Mouse (Mus musculus): ENCODE data around the gene Cd72. TPM values are rescaled to one million over a fixed set of nuclear protein-coding genes. Genes with fewer than 3 reads are reported as not detected.

The Cd72 gene
- total RNA-seq, 4 experiments from 2014 or later = 0.24 to 1.1 (median 0.69) TPM

DNA sequence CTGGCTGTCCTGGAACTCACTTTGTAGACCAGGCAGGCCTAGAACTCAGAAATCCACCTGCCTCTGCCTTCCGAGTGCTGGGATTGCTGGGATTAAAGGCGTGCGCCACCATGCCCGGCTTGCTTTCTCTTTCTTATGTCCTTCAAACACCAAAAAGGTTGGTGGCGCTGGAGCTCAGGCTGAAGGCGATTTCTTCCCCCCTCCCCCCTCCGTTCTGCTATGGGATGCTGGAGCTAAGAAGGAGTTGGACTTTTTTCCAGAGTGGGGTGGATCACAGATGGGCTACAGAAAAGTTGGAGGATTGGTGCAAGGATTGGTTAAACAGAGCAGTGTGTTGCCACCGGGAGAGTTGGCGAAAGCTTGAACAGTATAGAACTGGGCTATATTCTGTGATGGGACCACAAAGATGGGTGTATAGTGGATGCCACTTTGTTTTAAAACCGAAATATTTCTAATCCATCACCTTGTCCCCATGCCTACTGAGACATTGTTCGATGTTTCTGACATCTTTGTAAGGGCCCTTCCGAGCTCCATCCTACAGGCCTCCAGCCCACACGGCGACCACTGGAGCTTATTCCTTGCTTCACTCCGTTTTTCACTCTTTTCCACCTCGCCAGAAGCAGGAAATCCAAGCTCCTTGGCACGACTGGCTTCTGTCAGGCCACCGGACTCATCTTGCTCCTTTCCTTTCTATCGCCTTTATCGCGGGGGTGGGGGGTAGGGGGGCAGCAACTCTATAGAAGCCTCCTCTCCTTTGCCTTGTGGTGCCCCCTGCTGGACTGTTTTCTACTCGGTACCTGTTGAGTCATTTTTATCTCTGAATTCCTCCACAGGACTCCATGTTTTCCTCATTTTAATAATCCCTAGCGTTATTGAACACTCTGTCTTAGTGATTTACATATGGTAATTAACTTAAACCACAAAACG lies 24.7 kb upstream of the Cd72 start:
- DNase-seq (ENCODE audit: low spot score) = peak; percentile 52

DNA sequence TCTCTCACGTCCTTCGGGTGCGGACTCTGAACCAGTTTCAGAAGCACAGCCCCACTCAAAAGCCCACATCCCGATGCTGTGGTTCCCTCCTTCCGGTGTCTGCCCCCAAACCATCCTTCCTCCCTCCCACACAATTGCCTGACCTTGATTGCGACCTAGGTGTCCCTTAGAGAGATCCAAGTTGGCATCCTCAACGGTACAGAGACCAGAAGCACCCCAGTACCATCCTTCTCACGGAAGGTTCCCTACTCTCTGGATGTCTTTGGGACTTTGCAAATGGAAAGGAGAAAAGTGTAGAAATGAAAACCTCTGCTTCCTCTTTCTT lies 24.1 kb upstream of the Cd72 start:
- DNase-seq (ENCODE audit: low spot score) = no peak

DNA sequence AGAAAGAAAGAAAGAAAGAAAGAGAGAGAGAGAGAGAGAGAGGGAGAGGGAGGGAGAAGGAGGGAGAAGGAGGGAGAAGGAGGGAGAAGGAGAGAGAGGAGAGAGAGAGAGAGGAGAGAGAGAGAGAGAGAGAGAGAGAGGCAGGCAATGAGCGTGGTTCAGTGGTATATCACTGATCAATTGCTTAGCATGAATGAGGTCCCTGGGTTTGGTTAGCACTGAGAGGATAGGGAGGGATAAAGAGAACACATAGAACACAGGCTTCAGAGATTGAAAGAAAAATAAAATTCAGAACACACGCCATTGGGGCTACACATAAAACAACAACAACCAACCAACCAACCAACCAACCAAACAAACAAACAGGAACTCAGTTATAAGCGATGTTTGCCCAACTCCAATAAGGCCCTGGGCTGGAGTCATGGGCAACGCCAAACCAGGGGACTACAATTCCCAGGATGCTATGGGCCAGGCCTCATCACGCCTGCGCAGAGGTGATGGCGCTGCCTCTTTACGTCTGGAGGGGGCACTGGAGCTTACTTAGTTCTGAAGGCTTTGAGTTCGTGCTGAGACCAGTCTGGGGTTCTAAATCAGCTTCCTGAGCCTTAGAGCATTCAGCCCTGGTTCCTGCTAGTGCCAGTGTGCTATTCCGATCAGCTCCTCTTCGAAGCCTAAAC lies 23.6 kb upstream of the Cd72 start:
- peak; percentile 92 for DNase-seq (ENCODE audit: low spot score)

DNA sequence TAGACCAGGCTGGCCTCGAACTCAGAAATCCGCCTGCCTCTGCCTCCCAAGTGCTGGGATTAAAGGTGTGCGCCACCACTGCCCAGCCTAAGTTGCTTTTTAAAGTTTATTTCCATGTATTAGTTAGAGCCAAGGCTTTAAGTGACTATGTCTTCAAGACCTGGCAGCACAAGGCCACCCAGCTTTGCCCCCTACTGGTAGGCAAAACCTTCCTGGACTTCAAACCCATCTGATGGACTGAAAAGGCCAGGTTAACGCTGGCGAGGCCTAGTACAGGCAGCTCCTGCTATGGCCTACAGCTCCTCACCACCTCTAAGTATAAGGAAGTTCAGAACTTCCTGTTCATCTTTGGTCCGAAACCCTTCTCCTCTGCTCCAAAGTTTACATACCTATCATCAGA lies 22.2 kb upstream of the Cd72 start:
- DNase-seq (ENCODE audit: low spot score) = no peak

DNA sequence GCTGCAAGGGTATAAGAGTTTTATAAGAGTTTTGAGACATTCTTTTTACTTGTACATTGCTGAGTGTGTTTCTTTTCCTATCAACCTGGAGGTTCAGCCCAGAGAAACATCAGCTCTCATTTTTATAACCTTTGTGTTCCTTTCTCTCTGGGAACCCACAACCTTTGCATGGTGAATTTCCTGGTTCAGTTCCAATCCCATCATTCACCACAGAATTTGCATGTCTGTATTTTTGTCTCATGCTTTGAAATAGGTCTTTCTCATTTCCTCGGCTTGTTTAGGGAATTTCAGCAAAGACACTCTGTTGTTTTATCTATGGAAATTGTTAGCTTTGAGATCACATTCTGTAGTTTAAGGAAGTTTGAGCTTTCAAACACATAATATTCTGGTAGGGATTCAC lies 19.2 kb upstream of the Cd72 start:
- no peak for DNase-seq (ENCODE audit: low spot score)

DNA sequence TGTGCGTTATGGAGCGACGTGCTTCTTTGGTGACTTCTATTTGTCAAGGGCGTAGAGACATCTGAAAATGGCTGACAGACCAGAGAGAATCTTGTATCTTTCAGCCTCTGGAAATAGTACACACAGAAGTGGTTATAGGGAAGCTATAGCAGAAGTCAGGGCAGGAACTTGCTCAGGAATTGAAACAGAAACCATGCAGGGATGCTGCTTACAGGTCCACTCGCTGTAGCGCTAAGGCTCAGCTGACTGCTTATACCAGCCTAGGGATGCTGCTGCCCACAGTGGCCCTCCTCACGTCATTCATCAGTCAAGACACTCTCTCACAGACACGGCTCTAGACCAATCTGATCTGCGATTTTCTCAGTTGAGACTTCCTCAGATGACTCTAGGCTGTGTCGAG lies 15.9 kb upstream of the Cd72 start:
- no peak for DNase-seq (ENCODE audit: low spot score)

DNA sequence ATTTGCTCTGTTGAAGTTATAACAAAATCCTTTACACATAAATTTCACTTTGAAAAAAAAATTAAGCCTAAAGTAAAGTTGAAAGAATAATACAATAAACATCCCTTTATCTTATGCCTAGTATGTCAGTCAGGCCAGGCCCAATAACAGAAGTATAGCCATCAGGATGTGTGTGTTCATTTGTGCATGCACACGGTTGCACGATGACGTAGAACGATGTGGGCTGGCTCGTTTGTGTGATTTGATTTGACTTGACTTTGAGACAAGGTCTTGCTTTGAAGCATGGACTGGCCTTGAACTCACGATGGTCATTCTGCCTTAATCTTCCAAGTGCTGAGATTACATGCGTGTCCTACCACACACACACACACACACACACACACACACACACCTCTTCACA lies 12.4 kb upstream of the Cd72 start:
- DNase-seq (ENCODE audit: low spot score) = no peak

DNA sequence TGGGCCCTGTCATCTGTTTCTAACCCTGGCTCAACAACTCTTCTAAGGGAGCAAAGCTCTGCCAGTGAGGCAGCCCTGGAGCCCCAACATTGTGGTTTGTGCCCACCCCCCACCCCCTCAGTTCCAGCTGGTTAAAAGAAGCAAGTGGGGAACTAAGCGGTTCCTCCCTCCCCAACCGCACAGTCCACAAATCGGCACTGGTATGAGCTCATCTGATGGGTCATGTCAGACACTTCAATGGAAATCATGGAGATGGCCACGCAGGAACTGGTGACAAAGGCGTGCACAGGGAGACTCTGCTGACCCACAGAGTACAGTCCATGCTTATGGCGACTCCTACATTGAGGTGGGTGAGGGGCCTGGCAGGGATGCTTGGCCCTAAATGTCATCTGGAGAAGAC lies 11.5 kb upstream of the Cd72 start:
- DNase-seq (ENCODE audit: low spot score) = no peak

DNA sequence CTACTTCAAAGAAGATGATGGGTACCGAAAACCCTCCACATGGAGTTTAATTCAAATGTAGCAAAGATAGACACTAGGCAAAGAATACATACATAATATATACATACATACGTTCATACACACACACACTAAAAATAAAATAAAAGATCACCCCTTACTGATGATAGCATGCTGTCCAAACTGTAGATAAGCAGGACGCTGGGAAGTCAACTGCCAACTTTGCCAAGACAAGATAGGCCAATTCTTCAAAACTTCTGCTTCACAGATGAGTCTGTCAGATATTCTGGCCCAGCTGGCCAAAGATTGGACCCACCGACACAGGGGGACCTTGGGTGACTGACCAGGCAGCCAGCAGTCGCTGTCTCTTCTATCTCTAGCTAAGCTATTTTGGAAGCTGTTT lies 8.7 kb upstream of the Cd72 start:
- no peak for DNase-seq (ENCODE audit: low spot score)

DNA sequence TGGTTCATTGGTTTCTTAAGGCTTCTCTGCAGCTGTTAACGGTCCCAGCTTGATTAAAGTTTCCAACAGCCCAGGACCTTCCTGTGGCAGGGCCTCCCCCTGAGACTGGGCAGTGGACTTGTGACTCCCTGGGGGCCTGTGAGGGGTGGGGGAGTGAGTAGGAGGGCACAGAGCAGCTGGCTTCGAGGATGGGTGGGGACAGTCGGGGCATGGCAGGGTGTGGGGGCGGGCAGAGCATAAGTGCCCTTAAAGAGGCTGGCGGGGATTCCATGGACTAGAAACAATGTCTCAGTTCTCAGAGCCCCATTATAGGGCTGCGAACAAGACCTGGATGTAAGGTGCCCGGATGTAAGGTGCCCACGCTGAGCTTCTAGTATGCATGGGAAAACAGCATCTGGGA lies 2.7 kb upstream of the Cd72 start:
- DNase-seq (ENCODE audit: low spot score) = no peak

DNA sequence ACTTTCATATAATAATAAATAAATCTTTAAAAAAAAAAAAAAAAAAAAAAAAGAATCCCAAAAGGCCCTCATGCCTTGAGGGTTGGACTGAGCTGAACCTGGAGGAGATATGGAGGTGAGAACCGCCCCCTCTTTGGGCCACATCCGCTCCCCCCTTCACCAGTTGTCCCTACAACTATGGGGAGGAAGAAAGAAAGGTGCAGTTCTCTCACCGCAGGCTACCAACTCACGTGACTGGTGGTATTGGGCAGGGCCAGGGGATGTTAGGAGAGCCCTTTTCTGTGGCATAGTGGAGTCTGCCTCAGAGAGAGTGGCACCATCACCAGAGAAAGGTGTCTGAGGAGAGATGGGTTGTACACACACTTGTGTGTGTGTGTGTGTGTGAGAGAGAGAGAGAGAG lies 2.0 kb upstream of the Cd72 start:
- no peak for DNase-seq (ENCODE audit: low spot score)

DNA sequence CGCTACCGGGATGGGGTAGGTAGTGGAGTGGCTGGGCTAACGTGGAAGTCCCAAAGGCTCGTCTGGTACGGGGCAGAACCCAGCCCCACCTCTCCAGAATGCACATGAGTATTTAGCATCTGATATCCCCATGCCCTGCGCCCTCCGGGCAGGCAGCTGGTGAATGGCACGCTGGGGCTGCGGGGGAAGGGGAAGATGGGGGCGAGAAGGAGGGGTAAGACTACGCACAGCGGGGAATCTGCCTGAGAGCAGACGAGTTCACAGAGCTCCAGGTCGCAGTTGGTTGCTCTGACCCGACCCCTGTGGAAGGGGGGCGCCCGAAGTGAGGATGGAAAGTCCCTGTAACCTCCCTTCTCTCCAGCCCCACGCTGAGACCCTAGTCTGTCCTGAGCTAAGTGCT lies 1.0 kb downstream of the Cd72 start:
- DNase-seq (ENCODE audit: low spot score) = no peak

DNA sequence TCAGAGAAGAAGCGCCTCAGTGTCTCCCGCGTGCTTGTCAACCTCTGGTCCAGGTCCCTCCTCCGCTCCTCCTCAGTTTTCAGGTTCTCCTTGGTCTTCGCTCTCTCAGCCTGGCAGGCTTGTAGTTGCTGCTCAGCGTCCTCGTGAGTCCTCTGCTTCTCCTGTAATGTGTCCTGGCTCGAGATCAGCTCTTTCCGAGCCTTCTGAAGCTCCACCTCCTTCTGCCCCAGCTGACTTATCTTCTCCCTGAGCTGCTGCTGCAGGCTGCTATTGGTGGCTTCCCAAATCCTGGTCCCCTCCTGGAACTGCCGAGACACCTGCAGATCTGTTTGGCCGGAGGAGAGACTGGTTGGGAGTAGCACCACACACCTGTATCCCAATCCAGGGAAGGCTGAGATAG lies 2.1 kb downstream of the Cd72 start:
- no peak for DNase-seq (ENCODE audit: low spot score)

DNA sequence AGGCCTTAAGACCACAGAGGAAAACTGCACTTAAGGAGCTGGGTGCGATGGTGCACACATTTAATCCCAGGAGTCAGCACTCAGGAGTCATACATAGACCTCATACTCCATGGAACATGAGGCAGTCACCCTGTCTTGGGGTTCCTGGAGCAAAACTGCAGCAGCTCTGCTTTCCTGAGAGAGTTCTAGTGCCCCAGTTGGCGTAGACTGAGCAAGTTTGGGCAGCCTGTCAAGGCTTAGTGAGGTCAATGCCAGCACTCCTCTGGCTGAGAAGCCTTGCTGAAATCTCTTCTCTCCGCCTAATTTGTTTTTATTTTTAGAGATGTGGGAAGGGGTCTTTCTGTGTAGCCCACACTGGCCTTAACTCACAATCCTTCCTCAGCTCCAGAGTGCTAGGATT lies 5.9 kb downstream of the Cd72 start:
- DNase-seq (ENCODE audit: low spot score) = no peak

DNA sequence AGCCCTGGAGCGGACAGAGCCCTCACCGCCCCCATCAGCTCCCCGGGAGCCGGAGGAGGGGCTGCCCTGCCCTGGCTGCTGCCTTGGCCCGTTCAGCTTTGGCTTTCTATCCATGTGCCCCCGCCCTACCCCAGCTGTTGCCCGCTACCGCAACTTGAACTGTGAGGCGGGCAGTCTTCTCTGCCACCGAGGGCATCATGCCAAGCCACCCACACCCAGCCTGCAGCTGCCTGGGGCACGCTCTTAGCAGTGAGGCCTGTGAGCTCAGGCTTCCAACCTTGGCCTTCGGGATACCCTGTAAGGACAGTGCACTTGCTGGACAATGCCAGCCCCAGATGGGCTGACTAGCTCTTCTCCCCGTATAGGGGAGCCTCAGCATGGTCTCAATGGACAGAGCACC lies 7.2 kb downstream of the Cd72 start:
- no peak for DNase-seq (ENCODE audit: low spot score)

DNA sequence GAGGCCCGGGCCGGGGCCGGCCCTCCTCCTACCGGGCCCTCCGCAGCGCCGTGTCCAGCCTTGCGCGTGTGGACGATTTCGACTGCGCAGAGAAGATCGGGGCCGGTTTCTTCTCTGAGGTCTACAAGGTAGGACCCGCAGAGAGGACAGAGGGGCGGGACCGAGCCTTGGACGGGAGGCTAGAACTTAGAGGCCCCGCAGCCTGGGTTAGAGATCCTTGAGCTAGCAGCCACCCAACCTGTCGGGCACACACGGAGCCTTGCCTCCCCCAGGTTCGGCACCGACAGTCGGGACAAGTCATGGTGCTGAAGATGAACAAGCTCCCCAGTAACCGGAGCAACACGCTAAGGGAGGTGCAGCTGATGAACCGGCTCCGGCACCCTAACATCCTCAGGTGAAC lies 10.9 kb downstream of the Cd72 start:
- DNase-seq (ENCODE audit: low spot score) = no peak

DNA sequence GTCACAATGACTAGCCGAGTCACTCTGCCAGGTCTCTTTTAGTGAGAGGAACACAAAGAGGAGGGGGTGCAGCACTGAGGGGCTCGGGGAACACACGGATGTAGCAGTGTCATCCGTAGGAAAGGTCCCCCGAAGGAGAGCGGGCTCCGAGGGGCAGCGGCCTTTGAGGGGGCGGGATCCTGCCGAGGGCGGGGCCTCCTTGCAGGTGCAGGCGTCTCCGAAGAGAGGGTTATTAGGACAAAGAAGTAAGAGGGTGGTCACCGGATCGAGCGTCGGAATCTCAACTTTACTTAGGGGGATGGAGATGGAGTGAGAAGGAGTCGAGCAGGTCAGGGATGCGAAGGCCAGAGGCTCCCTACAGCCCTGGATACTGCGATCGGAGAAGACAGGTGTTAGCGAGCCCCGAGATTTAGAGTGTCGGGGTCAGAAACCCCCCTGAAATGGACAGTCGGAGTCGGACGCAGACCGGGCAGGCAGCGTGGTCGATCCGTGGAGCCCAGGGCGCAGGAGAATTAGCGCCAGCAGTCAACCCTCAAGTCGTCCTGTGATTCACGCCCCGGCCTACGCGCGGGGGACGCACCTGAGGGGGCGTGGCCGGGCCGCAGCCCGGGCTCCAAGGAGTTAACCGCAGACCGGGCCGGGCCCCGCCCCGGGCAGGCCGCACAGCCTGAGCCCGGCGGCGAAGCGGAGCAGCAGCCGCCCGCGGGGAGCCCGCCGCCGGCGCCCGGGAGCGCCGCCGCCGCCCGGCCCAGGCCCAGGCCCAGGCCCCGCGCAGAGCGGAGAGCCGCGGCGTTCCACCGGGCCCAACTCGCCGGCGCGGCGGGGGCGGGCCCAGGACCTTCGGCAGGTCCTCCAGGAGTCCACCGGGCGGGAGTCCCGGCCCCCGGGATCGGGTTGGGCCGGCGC lies 11.7 kb downstream of the Cd72 start:
- no peak for DNase-seq (ENCODE audit: low spot score)

DNA sequence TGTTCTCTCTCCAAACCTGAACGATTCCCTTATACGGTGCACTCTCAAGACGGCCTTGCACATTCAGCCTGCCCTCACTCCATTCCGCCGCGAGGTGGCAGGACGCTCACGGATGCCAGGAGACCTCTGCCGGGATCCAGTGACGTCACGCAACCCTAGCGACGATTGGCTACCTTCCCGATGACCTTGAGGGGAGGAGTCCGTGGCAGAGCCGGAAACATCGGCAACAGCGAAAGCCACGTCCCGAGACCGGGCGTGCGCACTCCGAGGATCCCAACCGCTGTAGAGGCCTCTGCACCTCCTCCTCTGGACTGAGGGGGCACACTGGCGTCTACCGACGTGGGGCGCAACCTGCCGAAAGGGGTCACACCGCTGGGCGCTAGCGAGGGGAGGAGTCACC lies 12.4 kb downstream of the Cd72 start:
- peak; percentile 99 for DNase-seq (ENCODE audit: low spot score)

DNA sequence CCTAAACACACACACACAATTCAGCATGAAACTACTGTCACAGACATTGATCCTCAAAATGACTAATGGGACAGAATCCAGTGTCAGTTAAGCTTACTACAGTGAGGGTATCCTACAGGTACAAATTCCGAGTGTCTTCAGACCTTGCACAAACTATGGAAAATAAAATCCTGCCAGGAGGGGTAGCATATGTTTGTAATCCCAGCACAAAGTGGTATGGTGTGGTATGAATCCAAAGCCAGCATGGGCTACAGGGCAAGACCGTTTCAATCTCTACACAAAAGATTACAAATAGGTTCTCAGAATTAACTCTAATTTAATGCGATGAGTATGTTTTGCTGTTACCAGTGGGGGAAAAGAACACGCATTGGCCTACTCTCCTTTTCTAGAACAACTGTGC lies 12.8 kb downstream of the Cd72 start, which contains the start of gene Tesk1:
Tesk1 (plus strand) TSS at position 301 of the 400 bp plus-strand sequence.
- no peak for DNase-seq (ENCODE audit: low spot score)

DNA sequence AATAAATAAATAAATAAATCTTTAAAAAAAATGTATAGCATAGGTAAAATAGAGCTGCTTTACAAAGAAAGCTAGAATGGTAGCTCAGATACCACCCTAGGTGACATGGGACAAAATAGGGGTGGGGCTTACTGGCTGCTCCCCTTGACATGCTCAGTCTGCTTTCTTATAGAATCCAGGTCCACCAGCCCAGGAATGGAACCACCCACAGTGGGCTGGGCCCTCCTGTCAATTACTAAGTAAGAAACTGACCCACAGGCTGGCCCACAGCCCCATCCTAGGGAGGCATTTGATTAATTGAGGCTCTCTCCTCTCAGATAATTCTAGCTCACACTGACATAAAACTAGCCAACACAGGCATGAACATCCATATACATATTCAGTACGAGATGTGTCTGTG lies 21.6 kb downstream of the Cd72 start:
- no peak for DNase-seq (ENCODE audit: low spot score)

DNA sequence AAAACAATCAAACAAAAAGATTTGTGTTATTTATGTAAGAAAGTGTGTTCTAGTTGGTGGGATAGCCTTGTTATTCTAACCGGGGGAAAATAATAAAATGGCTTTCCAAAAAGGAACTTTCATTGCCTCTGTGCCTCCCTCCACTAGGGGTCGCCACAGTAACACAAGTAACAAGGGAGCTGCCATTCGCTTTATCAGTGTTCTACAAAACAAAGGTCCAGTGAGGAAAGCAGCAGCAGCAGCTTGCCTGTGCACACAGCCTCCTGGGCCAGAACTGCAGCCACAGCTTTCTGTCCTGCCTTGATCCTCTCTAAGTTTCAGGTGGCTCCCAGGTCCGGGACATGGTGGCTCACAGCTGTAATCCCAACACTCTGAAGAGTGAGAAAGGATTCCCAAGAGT lies 22.7 kb downstream of the Cd72 start:
- DNase-seq (ENCODE audit: low spot score) = peak; percentile 86

DNA sequence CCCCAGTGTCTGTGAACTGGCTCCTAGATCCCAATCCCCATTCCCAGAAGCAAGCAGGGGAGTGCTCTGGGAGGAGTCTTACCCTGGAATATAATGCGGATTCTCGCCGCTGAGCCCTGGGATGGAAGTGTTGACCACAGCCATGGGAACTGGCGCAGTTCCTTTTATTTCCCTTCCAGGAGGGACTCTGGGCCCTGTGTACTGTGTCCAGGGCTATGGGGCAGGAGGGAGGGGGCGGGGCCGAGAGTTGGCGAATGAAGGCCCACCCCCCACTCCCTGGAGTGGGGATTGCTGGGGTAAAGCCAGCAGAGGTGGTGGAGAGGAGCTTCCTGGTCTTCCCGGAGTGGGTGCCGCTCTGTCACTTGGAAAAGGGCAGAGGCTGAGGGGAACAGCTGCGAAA lies 25.5 kb downstream of the Cd72 start, which contains the start of gene Fam166b:
Fam166b (minus strand) TSS at position 189 of the 400 bp plus-strand sequence.
- DNase-seq (ENCODE audit: low spot score) = no peak
